Mouse (Mus musculus) hindbrain, postnatal 0 days (tissue): Measurements from ENCODE around the gene Coa7. TPM values are rescaled to one million over a fixed set of nuclear protein-coding genes. Genes with fewer than 3 reads are reported as not detected.
"Not testable (repeated sequence)": the region's sequence is repeated elsewhere in the genome, so short reads cannot be mapped to it uniquely, and the experiment has no call there.

ENCODE experiments used
- ATAC-seq: fragments of 200-750 bp; cut with Nextera tagmentation; 2 replicates; pipeline ENCODE4 v1.8.0; 2017; ENCODE audit warnings: mild to moderate bottlenecking, moderate TSS enrichment, moderate library complexity
- DNase-seq: peaks from one replicate; pipeline ENCODE4 v3.0.0-alpha.2; 2015; ENCODE audit warnings: low spot score
- H3K27ac ChIP-seq: fragments of 300-500 bp; sonication (generic); 2 replicates; pipeline ENCODE4 v1.5.1; 2014; ENCODE audit warnings: mild to moderate bottlenecking
- H3K27me3 ChIP-seq: fragments of 300-500 bp; sonication (generic); 2 replicates; pipeline ENCODE4 v1.6.1; 2014; ENCODE audit warnings: low read length, mixed read lengths; ENCODE audit not compliant: insufficient read depth
- H3K36me3 ChIP-seq: fragments of 300-500 bp; sonication (generic); 2 replicates; pipeline ENCODE4 v1.6.1; 2014; ENCODE audit warnings: low read length, mixed read lengths; ENCODE audit not compliant: insufficient read depth
- H3K4me1 ChIP-seq: fragments of 300-500 bp; sonication (generic); 2 replicates; pipeline ENCODE4 v1.6.1; 2014; ENCODE audit warnings: antibody characterized with exemption, low read length, mixed read lengths; ENCODE audit not compliant: insufficient read depth
- H3K4me2 ChIP-seq: fragments of 300-500 bp; sonication (generic); 2 replicates; pipeline ENCODE4 v1.6.1; 2014; ENCODE audit warnings: low read depth, mild to moderate bottlenecking, low read length, moderate library complexity, mixed read lengths
- H3K4me3 ChIP-seq: fragments of 300-500 bp; sonication (generic); 2 replicates; pipeline ENCODE4 v1.5.1; 2014; ENCODE audit warnings: low read length
- H3K9ac ChIP-seq: fragments of 300-500 bp; sonication (generic); replicated peaks from 2 replicates; pipeline ENCODE4 v1.6.1; 2014; ENCODE audit warnings: mild to moderate bottlenecking, low read length, moderate library complexity, mixed read lengths
- H3K9me3 ChIP-seq: fragments of 300-500 bp; sonication (generic); 2 replicates; pipeline ENCODE4 v1.6.1; 2016; ENCODE audit warnings: low read length, mixed read lengths
- CTCF ChIP-seq: IDR thresholded peaks from 2 replicates; pipeline ENCODE4 v1.5.1; 2016; ENCODE audit warnings: antibody characterized with exemption, control low read depth, low read depth
- WGBS: fragments of 180-500 bp; shearing (Covaris S2); extraction: QIAGEN DNeasy Blood & Tissue Kit; methylation state at CpG from one replicate; pipeline ENCODE4 v1.1.7; 2014; 5-methylcytosine and 5-hydroxymethylcytosine counted together
- polyA plus RNA-seq: library from polyadenylated mRNA; unstranded; fragments of >200 nt; fragmentation: Nextera tagmentation; extraction: Ambion mirVana; gene quantifications from 2 replicates; pipeline ENCODE4 v1.2.1, GENCODE M21; 2015
- total RNA-seq: library from RNA; depleted of rRNA; stranded (reverse); fragments of >200 nt; gene quantifications from 2 replicates; pipeline ENCODE4 v1.2.3, GENCODE M21; 2014

Coa7 gene
- total and polyA plus RNA-seq, 2 experiments from 2014 or later, result 31.7 to 54.2 TPM

DNA sequence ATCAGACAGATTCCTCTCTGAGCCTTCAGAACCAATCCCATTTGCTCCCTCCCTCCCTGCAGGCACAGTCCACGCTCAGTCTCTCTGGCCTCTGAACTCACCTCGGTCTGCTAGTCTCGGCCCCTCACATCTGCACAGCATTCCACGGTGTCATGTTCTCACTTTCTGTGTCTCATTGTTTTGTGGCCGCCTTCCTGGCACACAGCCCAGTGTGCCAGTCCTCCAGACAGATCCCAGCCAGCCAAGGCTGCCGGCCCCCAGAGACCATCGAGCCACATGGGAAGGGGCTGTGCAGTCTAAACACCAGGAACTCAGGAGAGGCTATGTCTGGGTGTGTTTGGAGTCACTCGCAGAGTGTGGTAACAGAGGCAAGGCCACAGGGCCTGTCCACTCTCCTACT lies 22.9 kb downstream of the Coa7 start:
- H3K9ac ChIP-seq, result no peak overlapping the region
- WGBS, result 12% methylated on average over 8 of the region's 8 CpGs
- ATAC-seq (peak; percentile 71), DNase-seq (peak; percentile 57)
- H3K4me1 ChIP-seq, result peaks cover 5% of the 10 kb centered on the region
- TF ChIP-seq CTCF, result no peak
- H3K4me3 ChIP-seq, result no peak overlapping the region
- no peaks in the 10 kb centered on the region for H3K9me3 ChIP-seq
- no peak overlapping the region for H3K4me2 ChIP-seq
- H3K27ac ChIP-seq, result no peak overlapping the region
- H3K36me3 ChIP-seq, result no peaks in the 10 kb centered on the region
- H3K27me3 ChIP-seq, result no peaks in the 10 kb centered on the region

DNA sequence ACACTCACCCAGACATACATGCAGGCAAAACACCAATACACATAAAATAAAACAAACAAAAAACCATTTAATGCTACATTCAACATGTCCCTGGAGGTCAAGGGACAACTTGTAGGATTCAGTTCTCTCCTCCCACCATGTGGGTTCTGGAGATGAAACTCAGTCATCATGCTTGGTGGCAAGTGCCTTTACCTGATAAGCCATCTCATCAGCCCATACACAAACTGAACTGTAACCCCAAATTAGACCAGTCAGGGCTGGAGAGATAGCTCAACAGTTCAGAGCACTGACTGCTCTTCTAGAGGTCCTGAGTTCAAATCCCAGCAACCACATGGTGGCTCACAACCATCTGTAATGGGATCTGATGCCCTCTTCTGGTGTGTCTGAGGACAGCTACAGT lies 25.7 kb downstream of the Coa7 start:
- not testable (repeated sequence) for H3K4me2 ChIP-seq, H3K27me3 ChIP-seq, DNase-seq, H3K4me1 ChIP-seq, H3K9me3 ChIP-seq, H3K36me3 ChIP-seq, ATAC-seq, H3K9ac ChIP-seq, H3K4me3 ChIP-seq, H3K27ac ChIP-seq

DNA sequence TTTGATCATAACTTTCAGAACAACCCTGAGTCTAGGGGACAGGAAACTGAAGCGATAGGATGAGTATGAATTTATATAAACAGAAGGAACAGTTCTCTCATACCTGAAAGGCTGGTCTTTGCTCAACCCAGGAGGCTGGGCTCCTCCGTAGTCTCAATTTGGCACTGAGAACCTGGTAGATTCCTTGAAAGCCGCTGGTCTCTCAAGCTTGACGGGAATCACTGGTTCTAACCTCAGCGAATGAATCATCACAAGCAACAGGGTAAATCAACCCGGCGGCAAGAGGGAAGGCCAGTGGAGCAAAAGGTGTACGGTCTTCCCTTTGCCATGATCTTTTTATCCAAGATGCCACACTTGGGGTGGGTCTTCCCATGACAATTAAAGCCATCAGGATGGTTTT lies 29.5 kb downstream of the Coa7 start:
- no peak overlapping the region for H3K9ac ChIP-seq
- ATAC-seq, result no peak

DNA sequence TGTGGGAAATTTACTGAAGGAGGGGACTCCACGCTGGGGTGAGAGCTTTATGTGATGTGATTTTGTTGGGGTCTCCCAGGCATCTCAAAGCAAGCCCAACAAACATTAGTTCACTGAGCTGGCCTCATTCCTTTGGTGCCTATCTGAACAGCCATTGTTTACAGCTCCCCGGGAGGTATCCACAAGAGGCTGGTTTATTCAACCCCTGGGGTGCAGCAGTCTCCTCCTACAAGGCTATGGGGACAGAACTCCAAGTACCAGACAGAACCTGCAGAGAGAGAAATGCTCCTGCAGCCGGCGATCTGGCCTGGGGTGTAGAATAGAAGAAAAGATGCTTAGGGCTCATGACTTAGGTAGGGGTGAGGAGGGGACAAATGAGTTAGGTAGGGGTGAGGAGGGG lies 30.6 kb downstream of the Coa7 start:
- DNase-seq, result no peak
- Histone ChIP-seq H3K9me3 (no peaks in the 10 kb centered on the region), H3K9ac (no peak overlapping the region), H3K4me3 (no peak overlapping the region), H3K4me1 (peaks cover 16% of the 10 kb centered on the region), H3K27ac (peak overlapping the region; percentile 86; the same call in 1 of the 2 replicates), H3K27me3 (no peaks in the 10 kb centered on the region), H3K4me2 (no peak overlapping the region), H3K36me3 (no peaks in the 10 kb centered on the region)
- ATAC-seq, result no peak
- 17% methylated on average over 4 of the region's 4 CpGs for WGBS
- no peak for TF ChIP-seq CTCF

More for the DNA sequence above, 29.5 kb downstream of the Coa7 start:
- H3K27me3 ChIP-seq, result no peaks in the 10 kb centered on the region
- 94% methylated on average over 8 of the region's 8 CpGs for WGBS
- DNase-seq, result no peak
- no peak overlapping the region for H3K4me3 ChIP-seq
- H3K36me3 ChIP-seq, result no peaks in the 10 kb centered on the region
- H3K4me1 ChIP-seq, result peaks cover 11% of the 10 kb centered on the region
- no peaks in the 10 kb centered on the region for H3K9me3 ChIP-seq
- no peak for TF ChIP-seq CTCF
- no peak overlapping the region for H3K27ac ChIP-seq
- H3K4me2 ChIP-seq, result no peak overlapping the region

DNA sequence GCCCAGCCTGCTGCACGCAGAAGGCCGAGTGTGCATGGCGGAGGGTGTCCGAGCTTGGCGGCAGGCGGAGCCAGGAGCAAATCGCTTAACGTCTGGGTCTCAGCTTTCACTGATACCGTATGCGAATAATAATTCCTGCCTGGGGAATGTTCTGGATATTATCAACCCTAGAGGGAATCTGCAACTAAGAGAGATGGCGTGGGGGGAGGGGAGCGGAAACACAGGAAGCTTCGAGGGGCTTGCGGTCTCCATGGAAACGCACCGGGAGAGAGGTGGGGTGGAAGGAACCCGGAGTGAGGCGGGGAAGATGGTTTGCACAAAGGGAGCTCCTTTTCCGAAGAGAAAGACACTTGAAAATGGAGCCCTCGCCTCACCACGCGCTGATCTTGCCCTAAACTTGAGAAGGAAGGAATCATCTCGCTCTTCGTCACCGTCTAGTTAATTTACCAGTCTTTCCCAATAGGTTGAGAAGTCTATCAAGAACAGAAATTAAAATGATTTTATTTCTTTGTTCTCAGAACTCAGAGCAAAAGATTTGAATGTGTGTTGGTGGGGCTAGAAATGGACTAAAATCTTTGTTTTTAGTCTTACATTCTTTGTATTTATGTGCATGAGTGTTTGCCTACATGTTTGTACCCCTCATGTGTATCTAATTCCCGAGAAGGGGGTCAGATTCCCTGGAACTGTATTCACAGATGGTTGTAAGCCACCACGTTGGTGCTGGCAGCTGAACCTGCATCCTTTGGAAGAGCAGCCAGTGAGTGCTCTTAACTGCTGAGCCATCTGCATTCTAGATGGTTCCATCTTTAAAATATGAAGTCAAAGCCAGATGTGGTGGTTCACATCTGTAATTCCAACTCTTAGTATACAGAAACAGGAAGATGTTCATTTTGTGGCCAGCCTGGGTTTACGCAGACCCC lies 32.5 kb downstream of the Coa7 start:
- 6% methylated on average over 28 of the region's 28 CpGs for WGBS
- TF ChIP-seq CTCF, result peak; percentile 29
- ATAC-seq (peak; percentile 87), DNase-seq (peak; percentile 95)
- H3K4me1 ChIP-seq, result peaks cover 16% of the 10 kb centered on the region
- peak overlapping the region; percentile 49 for H3K4me2 ChIP-seq
- H3K36me3 ChIP-seq, result no peaks in the 10 kb centered on the region
- peak overlapping the region; percentile 23 for H3K9ac ChIP-seq
- H3K27ac ChIP-seq, result peak overlapping the region; percentile 86
- H3K9me3 ChIP-seq, result no peaks in the 10 kb centered on the region
- H3K27me3 ChIP-seq, result no peaks in the 10 kb centered on the region
- H3K4me3 ChIP-seq, result peak overlapping the region; percentile 15

DNA sequence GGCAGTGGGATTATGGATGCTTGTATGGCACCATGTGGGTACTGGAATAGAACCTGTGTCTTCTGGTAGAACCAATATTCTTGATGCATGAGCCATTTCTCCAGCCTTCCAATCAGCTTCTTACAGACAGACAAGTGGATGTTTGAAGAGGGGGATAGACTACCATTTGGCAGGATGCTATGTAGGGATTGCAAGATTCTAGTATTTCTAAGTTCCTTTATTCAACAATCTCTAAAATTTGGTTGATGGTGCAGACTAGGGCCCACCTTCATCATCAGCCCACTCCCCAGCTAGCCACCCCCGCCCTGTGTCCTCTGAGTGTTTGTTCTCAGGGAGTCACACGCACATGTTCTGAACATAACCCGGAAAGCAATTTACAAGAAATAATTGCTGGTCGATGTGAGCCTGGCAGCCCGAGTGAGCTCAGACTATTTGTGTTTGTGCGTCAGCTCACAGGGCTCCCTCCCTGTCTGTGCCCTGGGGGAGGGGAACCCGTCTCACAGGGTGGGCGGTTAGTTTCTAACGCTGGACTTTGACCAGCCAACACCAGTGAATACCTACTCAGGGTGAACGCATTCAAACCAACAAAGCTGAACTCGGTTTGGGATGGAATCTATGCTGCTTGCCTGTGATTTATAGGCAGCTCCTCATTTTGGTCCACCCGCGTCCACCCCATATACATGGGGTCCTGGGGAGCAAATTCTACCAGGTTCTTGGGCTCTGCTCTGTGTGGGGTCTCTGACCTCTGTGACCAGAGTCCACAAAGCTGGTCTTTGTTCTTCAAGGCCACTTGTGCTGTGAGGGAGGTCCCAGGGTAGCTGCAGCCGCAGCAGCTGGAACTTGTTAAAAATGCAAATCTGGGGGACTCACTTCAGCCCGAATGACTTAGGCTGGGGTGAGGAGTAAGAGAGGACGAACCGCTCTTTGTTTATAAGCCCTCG lies 34.7 kb downstream of the Coa7 start:
- WGBS, result 12% methylated on average over 18 of the region's 18 CpGs
- ATAC-seq (peak; percentile 55; the same call in 1 of the 2 replicates), DNase-seq (peak; percentile 53)

More for the DNA sequence above, 34.7 kb downstream of the Coa7 start:
- Histone ChIP-seq H3K4me3 (no peak overlapping the region), H3K36me3 (no peaks in the 10 kb centered on the region), H3K9me3 (no peaks in the 10 kb centered on the region), H3K9ac (peak overlapping the region; percentile 31; the same call in 1 of the 2 replicates), H3K27ac (peak overlapping the region; percentile 51; the same call in 1 of the 2 replicates), H3K4me2 (peak overlapping the region; percentile 6; the same call in 1 of the 2 replicates), H3K27me3 (no peaks in the 10 kb centered on the region), H3K4me1 (peaks cover 16% of the 10 kb centered on the region)
- TF ChIP-seq CTCF, result no peak
